Mouse (Mus musculus): ENCODE results near the gene Vmn1r188. TPM values are rescaled to one million over a fixed set of nuclear protein-coding genes. Genes with fewer than 3 reads are reported as not detected.

Vmn1r188 gene
- total RNA-seq (2023): not detected

GRCm38 (mm10) chr13:22084140-22084539, at the start of gene Vmn1r188:
Gene Vmn1r188, plus strand, starts transcription at chr13:22084440.

GRCm38 (mm10) chr13:22035267-22036148, 48.7 kb upstream of the Vmn1r188 start, which contains the start of the genes Hist1h2ah and Hist1h2bk:
Gene Hist1h2ah, minus strand, starts transcription at chr13:22035568.
Gene Hist1h2bk, plus strand, starts transcription at chr13:22035870.

GRCm38 (mm10) chr13:22041142-22041536, 43.1 kb upstream of the Vmn1r188 start, which contains the start of gene Hist1h4i:
Gene Hist1h4i, minus strand, starts transcription at chr13:22041362.

GRCm38 (mm10) chr13:22042568-22043502, 41.4 kb upstream of the Vmn1r188 start, which contains the start of the genes Hist1h2ag and Hist1h2bj:
Gene Hist1h2ag, minus strand, starts transcription at chr13:22042944.
Gene Hist1h2bj, plus strand, starts transcription at chr13:22043214.

GRCm38 (mm10) chr13:22105724-22106123, 21.5 kb downstream of the Vmn1r188 start, which contains the start of gene Vmn1r189:
Gene Vmn1r189, minus strand, starts transcription at chr13:22105824.

Other genes with a start within 250 kb of the Vmn1r188 start
- 0.71 TPM for gene Zfp184, start 139.3 kb upstream of the Vmn1r188 start, total RNA-seq (2023)
- gene Pom121l2, start 103.2 kb upstream of the Vmn1r188 start, total RNA-seq (2023): not detected
- 0.65 TPM for gene Prss16, start 74.7 kb upstream of the Vmn1r188 start, total RNA-seq (2023)
- 25.1 TPM for gene Hist1h2ah, start 48.9 kb upstream of the Vmn1r188 start, total RNA-seq (2023)
- 16.7 TPM for gene Hist1h2bk, start 48.6 kb upstream of the Vmn1r188 start, total RNA-seq (2023)
- gene Hist1h4i, start 43.1 kb upstream of the Vmn1r188 start, total RNA-seq (2023): 47.7 TPM
- gene Hist1h2ag, start 41.5 kb upstream of the Vmn1r188 start, total RNA-seq (2023): not detected
- 18.5 TPM for gene Hist1h2bj, start 41.2 kb upstream of the Vmn1r188 start, total RNA-seq (2023)
- not detected for gene Vmn1r189, start 21.4 kb downstream of the Vmn1r188 start, total RNA-seq (2023)
- gene Vmn1r191, start 99.5 kb downstream of the Vmn1r188 start, total RNA-seq (2023): not detected
- gene Vmn1r192, start 106.7 kb downstream of the Vmn1r188 start, total RNA-seq (2023): not detected
- not detected for gene Vmn1r193, start 138.7 kb downstream of the Vmn1r188 start, total RNA-seq (2023)
- not detected for gene Vmn1r194, start 159.8 kb downstream of the Vmn1r188 start, total RNA-seq (2023)
- not detected for gene Vmn1r195, start 186.1 kb downstream of the Vmn1r188 start, total RNA-seq (2023)
- gene Vmn1r196, start 205.5 kb downstream of the Vmn1r188 start, total RNA-seq (2023): not detected
- gene Vmn1r197, start 240.1 kb downstream of the Vmn1r188 start, total RNA-seq (2023): not detected

Measured in CD4-positive naive resting alpha-beta T cell, adult 57 days (primary cell).